Mouse (Mus musculus) lung, postnatal 0 days (tissue): ENCODE data around the gene 1700007K13Rik.

ENCODE experiments used
- CTCF ChIP-seq: IDR thresholded peaks from 2 replicates; pipeline ENCODE4 v1.5.1; 2016; ENCODE audit warnings: antibody characterized with exemption, mild to moderate bottlenecking
- EP300 ChIP-seq: IDR thresholded peaks from 2 replicates; pipeline ENCODE4 v1.6.1; 2016; ENCODE audit warnings: antibody characterized with exemption, mild to moderate bottlenecking, control low read depth

DNA sequence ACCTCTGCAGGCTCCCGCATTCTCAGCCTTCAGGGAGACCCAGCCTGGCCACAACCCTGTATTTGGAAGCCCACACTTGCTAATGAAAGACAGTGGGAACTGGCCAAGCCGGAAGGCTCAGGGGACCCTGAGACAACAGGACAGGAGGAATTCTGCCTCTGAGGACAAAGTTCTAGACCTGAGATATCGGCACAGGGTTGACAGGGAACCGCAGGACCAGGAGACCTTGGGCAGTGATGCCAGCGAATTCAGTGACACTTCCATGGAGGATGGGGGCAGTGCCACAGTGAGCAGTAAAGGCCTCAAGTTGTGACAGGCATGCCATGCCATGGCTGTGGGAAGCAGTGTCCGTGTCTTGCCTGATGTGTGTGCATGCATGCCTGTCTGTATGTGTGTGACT is 12.6 kb downstream of the 1700007K13Rik start:
- TF ChIP-seq CTCF (no peak), EP300 (no peak)
